Mouse (Mus musculus) spleen, adult 2 months (tissue): Measurements from ENCODE around the gene Map4k4.

Experiments used
- CTCF ChIP-seq: fragments of 200-500 bp; IDR thresholded peaks from 2 replicates; pipeline ENCODE4 v1.5.1; 2011; ENCODE audit warnings: mild to moderate bottlenecking, inconsistent platforms; ENCODE audit not compliant: insufficient read depth, insufficient read length, insufficient replicate concordance; ENCODE audit errors: extremely low read depth
- POLR2A ChIP-seq: fragments of 200-500 bp; IDR thresholded peaks from 2 replicates; pipeline ENCODE4 v1.6.1; 2011; ENCODE audit warnings: low read depth, low read length, inconsistent platforms

- TF ChIP-seq POLR2A (no peak), CTCF (no peak)
These were observed 40.8 kb downstream of the Map4k4 start for GRCm38 (mm10) chr1:39941237-39942179.
